Mouse (Mus musculus) limb, embryonic 10.5 days (tissue): ENCODE data around the gene Lmod2. TPM values are rescaled to one million over a fixed set of nuclear protein-coding genes. Genes with fewer than 3 reads are reported as not detected.

Experiments used
- polyA plus RNA-seq: library from polyadenylated mRNA; unstranded; fragments of >200 nt; fragmentation: Nextera tagmentation; extraction: Ambion mirVana; gene quantifications from 2 replicates; pipeline ENCODE4 v1.2.1, GENCODE M21; 2016

Gene Lmod2
- polyA plus RNA-seq, 1 experiment from 2014 or later = 0.06 TPM

Other genes with a start within 250 kb of the Lmod2 start
- 0.08 TPM in 1 of 2 replicates, not detected in the other for gene Iqub, start 82.7 kb upstream of the Lmod2 start, polyA plus RNA-seq
- 267 TPM in 2 replicates for gene Ndufa5, start 69.7 kb upstream of the Lmod2 start, polyA plus RNA-seq
- not detected in 2 replicates for gene Asb15, start 69.6 kb upstream of the Lmod2 start, polyA plus RNA-seq
- gene Wasl, start 67.2 kb downstream of the Lmod2 start, polyA plus RNA-seq = 58.4 and 59.0 TPM in 2 replicates
- gene Hyal6, start 135.5 kb downstream of the Lmod2 start, polyA plus RNA-seq = not detected in 2 replicates
- not detected in 2 replicates for gene Hyal4, start 150.6 kb downstream of the Lmod2 start, polyA plus RNA-seq
- gene Spam1, start 193.4 kb downstream of the Lmod2 start, polyA plus RNA-seq = not detected in 2 replicates